ENCODE assay signal across 9 mouse cellular contexts in genomic region chr3:89960469-89960868, GRCm38 (mm10). TPM values are rescaled to one million over a fixed set of nuclear protein-coding genes. Genes with fewer than 3 reads are reported as not detected.
DNase-seq lines count a peak whose midpoint lies in the region; ATAC-seq and TF ChIP-seq lines count a peak whose summit lies in the region.
"Had no signal": no experiment of that assay in that cellular context is flagged by ENCODE, and none has a peak within 500 bp of the region (broad histone marks: within the 10 kb centered on the region; RNA-seq: fewer than 3 reads in every experiment).

No protein-coding gene starts in this region.

- WGBS in forebrain, postnatal 0 days = 2% methylated on average over 30 of the region's 30 CpGs
- WGBS in lung, adult 2 months = 1% methylated on average over 30 of the region's 30 CpGs

- peaks cover 3% of the 10 kb centered on the region for H3K4me1 ChIP-seq in ES-Bruce4 (ENCODE audit: control insufficient read depth, insufficient read depth, low read length)
- peaks cover 30% of the 10 kb centered on the region for H3K4me1 ChIP-seq in forebrain, postnatal 0 days (ENCODE audit: insufficient read depth)
- H3K4me1 ChIP-seq in lung, adult 2 months (ENCODE audit: control insufficient read depth, insufficient read depth, low read length) = peaks cover 12% of the 10 kb centered on the region; the same call in 1 of the 2 replicates

- peak; percentile 93 for DNase-seq in cerebellum, adult 11 months
- DNase-seq in forebrain, postnatal 0 days = peak; percentile 94
- peak; percentile 94 for DNase-seq in heart, postnatal 4 days
- peak; percentile 94 to 96 for DNase-seq in layer of hippocampus, adult 2 months (ENCODE audit: low spot score in 2 of 2)
- peak; percentile 88 for DNase-seq in lung, adult 2 months
- DNase-seq in testis, postnatal 14 days (ENCODE audit: low spot score) = peak; percentile 92

- peak overlapping the region; percentile 57 for H3K4me3 ChIP-seq in ES-Bruce4 (ENCODE audit: low read depth, low read length)
- H3K4me3 ChIP-seq in forebrain, postnatal 0 days (ENCODE audit: low read depth, low read length) = peak overlapping the region; percentile 56
- peak overlapping the region; percentile 95 for H3K4me3 ChIP-seq in layer of hippocampus, adult 2 months
- H3K4me3 ChIP-seq in lung, adult 2 months (replicated peaks; ENCODE audit: extremely low read depth, low read depth, low read length) = peak overlapping the region; percentile 36

- peak overlapping the region; percentile 53; the same call in 1 of the 2 replicates for H3K9ac ChIP-seq in ES-Bruce4 (ENCODE audit: low read depth, poor library complexity, severe bottlenecking)
- peak overlapping the region; percentile 85 for H3K9ac ChIP-seq in forebrain, postnatal 0 days

- peak overlapping the region; percentile 96 for H3K4me2 ChIP-seq in forebrain, postnatal 0 days (ENCODE audit: low read depth)

- H3K27me3 ChIP-seq in ES-Bruce4 (ENCODE audit: control insufficient read depth, insufficient read depth, low read length, poor library complexity, severe bottlenecking) = no peaks in the 10 kb centered on the region
- no peaks in the 10 kb centered on the region for H3K27me3 ChIP-seq in forebrain, postnatal 0 days (ENCODE audit: insufficient read depth, low read length)

- no peaks in the 10 kb centered on the region; the same call in 1 of the 2 replicates for H3K36me3 ChIP-seq in ES-Bruce4 (ENCODE audit: control insufficient read depth, insufficient read depth, low read length, poor library complexity, severe bottlenecking)
- H3K36me3 ChIP-seq in forebrain, postnatal 0 days (ENCODE audit: insufficient read depth) = peaks cover 30% of the 10 kb centered on the region

- no peak for TF ChIP-seq CTCF in ES-Bruce4 (IDR thresholded peaks at IDR 0.05; ENCODE audit: low read depth, low read length)
- no peak for TF ChIP-seq CTCF in forebrain, postnatal 0 days (IDR thresholded peaks at IDR 0.05; ENCODE audit: low read depth)
- no peak for TF ChIP-seq CTCF in layer of hippocampus, adult 2 months (conservative IDR thresholded peaks at IDR 0.05)
- no peak for TF ChIP-seq CTCF in lung, adult 2 months (IDR thresholded peaks at IDR 0.05; ENCODE audit: insufficient read depth, low read length)

- H3K27ac ChIP-seq in ES-Bruce4 (ENCODE audit: insufficient read depth, low read length) = no peak overlapping the region
- H3K27ac ChIP-seq in forebrain, postnatal 0 days (ENCODE audit: low read depth, low read length) = peak overlapping the region; percentile 57; the same call in 1 of the 2 replicates
- peak overlapping the region; percentile 93 for H3K27ac ChIP-seq in layer of hippocampus, adult 2 months
- H3K27ac ChIP-seq: macrophage had no signal

- no peaks in the 10 kb centered on the region for H3K9me3 ChIP-seq in ES-Bruce4 (replicated peaks; ENCODE audit: control insufficient read depth, insufficient read depth, low read length, poor library complexity, severe bottlenecking)
- no peaks in the 10 kb centered on the region for H3K9me3 ChIP-seq in forebrain, postnatal 0 days (ENCODE audit: low read length)

- no peak for TF ChIP-seq EP300 in ES-Bruce4 (IDR thresholded peaks at IDR 0.05; ENCODE audit: insufficient read depth, low read depth, low read length)

- peak; percentile 89 for ATAC-seq in forebrain, postnatal 0 days
- peak; percentile 55 for ATAC-seq in neutrophil, adult 5-6 weeks (ENCODE audit: extremely low read depth, insufficient number of reproducible peaks, low FRiP score, poor library complexity, severe bottlenecking)

- no peak for TF ChIP-seq POLR2A in ES-Bruce4 (IDR thresholded peaks at IDR 0.05; ENCODE audit: insufficient read depth, low read length)
- TF ChIP-seq POLR2A in lung, adult 2 months (IDR thresholded peaks at IDR 0.05; ENCODE audit: borderline replicate concordance, extremely low read depth, low read depth, low read length) = no peak

RNA-seq across cellular contexts. Expression of gene Atp8b2, which starts 2.8 kb away (rescaled TPM):
- 26.8 and 32.1 TPM in 2 replicates for polyA plus RNA-seq in ES-Bruce4 (2011; ENCODE audit: insufficient read depth, insufficient read length, low read depth, missing spikeins)
- total RNA-seq in forebrain, postnatal 0 days (2014; rRNA removed) = 54.7 and 77.9 TPM in 2 replicates
- polyA plus RNA-seq in forebrain, postnatal 0 days (2015; fragmentation: Nextera tagmentation; extraction: Ambion mirVana) = 4.8 and 6.2 TPM in 2 replicates
- total RNA-seq in heart, postnatal 4 days (2021) = 10 to 100 TPM; 51.4 to 59.6 TPM
- total RNA-seq in layer of hippocampus, adult 2 months (2021) = 10 to 100 TPM; 79.1 to 94.6 TPM
- polyA plus RNA-seq in lung, adult 2 months (2012; rRNA removed) = 31.9 and 52.7 TPM in 2 replicates
- total RNA-seq in neutrophil, adult 5-6 weeks (2017) = 37.9 and 45.4 TPM in 2 replicates

RNA-seq across cellular contexts. Expression of gene Hax1, which starts 38.1 kb away (rescaled TPM):
- 169 and 170 TPM in 2 replicates for polyA plus RNA-seq in ES-Bruce4 (2011; ENCODE audit: insufficient read depth, insufficient read length, low read depth, missing spikeins)
- 43.9 and 59.8 TPM in 2 replicates for total RNA-seq in forebrain, postnatal 0 days (2014; rRNA removed)
- 73.4 and 78.2 TPM in 2 replicates for polyA plus RNA-seq in forebrain, postnatal 0 days (2015; fragmentation: Nextera tagmentation; extraction: Ambion mirVana)
- total RNA-seq in heart, postnatal 4 days (2021) = 10 to 100 TPM; 39.0 to 44.5 TPM
- total RNA-seq in layer of hippocampus, adult 2 months (2021) = 10 to 100 TPM; 89.8 to 91.8 TPM
- polyA plus RNA-seq in lung, adult 2 months (2012; rRNA removed) = 30.3 and 42.8 TPM in 2 replicates
- 56.1 and 62.5 TPM in 2 replicates for total RNA-seq in neutrophil, adult 5-6 weeks (2017)

RNA-seq across cellular contexts. Expression of gene Il6ra, which starts 47.5 kb away (rescaled TPM):
- polyA plus RNA-seq in ES-Bruce4 (2011; ENCODE audit: insufficient read depth, insufficient read length, low read depth, missing spikeins) = 0.84 and 0.97 TPM in 2 replicates
- 1.1 and 1.7 TPM in 2 replicates for total RNA-seq in forebrain, postnatal 0 days (2014; rRNA removed)
- 1.6 and 1.7 TPM in 2 replicates for polyA plus RNA-seq in forebrain, postnatal 0 days (2015; fragmentation: Nextera tagmentation; extraction: Ambion mirVana)
- total RNA-seq in heart, postnatal 4 days (2021) = 1 to 10 TPM; 1.5 to 2.0 TPM
- total RNA-seq in layer of hippocampus, adult 2 months (2021) = 1 to 10 TPM; 5.9 to 6.1 TPM
- polyA plus RNA-seq in lung, adult 2 months (2012; rRNA removed) = 19.8 and 22.6 TPM in 2 replicates
- total RNA-seq in neutrophil, adult 5-6 weeks (2017) = 46.4 and 50.0 TPM in 2 replicates

Comparison
In these comparisons a context has a peak if more than half of its experiments do, and no peak if none do; other contexts are left out.
1. H3K4me3 ChIP-seq: peak in every context shown above with its lines; median percentile 95 in layer of hippocampus, adult 2 months; 57 in ES-Bruce4; 56 in forebrain, postnatal 0 days; 36 in lung, adult 2 months.